Mouse (Mus musculus): ENCODE measurements around the gene Asap3.

DNA sequence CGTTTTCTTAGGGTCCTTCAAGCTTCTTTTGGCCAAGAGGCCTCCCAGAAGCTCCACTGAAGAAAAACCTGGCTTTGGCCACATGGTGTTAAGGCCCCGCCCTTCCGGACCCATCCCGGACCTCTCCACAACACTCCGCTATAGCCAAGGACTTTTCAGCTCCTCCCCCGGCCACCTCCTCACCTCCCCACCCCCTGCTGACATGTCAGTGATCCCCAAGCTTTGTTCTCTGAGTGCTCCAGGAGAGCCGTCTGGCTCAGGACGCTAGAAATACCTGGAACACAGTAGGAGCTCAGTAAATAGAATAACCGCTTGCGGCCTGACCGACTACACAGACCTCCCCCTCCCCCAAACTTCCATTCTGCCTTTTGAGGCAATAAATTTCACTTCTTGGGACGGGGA lies 40.4 kb downstream of the Asap3 start:
- TF ChIP-seq CTCF (IDR thresholded peaks at IDR 0.05; ENCODE audit: extremely low read depth, insufficient read depth, low read length) (no peak), POLR2A (IDR thresholded peaks at IDR 0.05; ENCODE audit: extremely low read depth, insufficient read depth, low read length) (no peak)

Measured in cortical plate, adult 2 months (tissue).